Mouse (Mus musculus): ENCODE data around the gene Gm17364. TPM values are rescaled to one million over a fixed set of nuclear protein-coding genes. Genes with fewer than 3 reads are reported as not detected.
A peak's percentile ranks its signal among the peaks of the same experiment; 100 is the strongest.

Gene Gm17364
- polyA plus RNA-seq, 1 experiment from 2014 or later: not detected

GRCm38 (mm10) chr13:41250318-41250981 is 23.3 kb downstream of the Gm17364 start:
- no peaks in the 10 kb centered on the region for H3K36me3 ChIP-seq
- 1% methylated on average over 27 of the region's 27 CpGs for WGBS
- no peaks in the 10 kb centered on the region for H3K9me3 ChIP-seq
- H3K27me3 ChIP-seq (replicated peaks): no peaks in the 10 kb centered on the region
- peak overlapping the region; percentile 81 for H3K9ac ChIP-seq
- peak overlapping the region; percentile 80 for H3K4me3 ChIP-seq (replicated peaks)
- no peak; the same call in 1 of the 2 replicates for ATAC-seq
- H3K27ac ChIP-seq: peak overlapping the region; percentile 91
- H3K4me2 ChIP-seq (replicated peaks): peak overlapping the region; percentile 77
- peaks cover 7% of the 10 kb centered on the region; the same call in 1 of the 2 replicates for H3K4me1 ChIP-seq (replicated peaks)

GRCm38 (mm10) chr13:41249538-41250317 is 24.0 kb downstream of the Gm17364 start, which contains the start of gene Smim13:
Gene Smim13 (plus strand): TSS chr13:41249844.
- Histone ChIP-seq H3K9me3 (no peaks in the 10 kb centered on the region), H3K4me1 (replicated peaks) (peaks cover 7% of the 10 kb centered on the region; the same call in 1 of the 2 replicates), H3K27me3 (replicated peaks) (no peaks in the 10 kb centered on the region), H3K36me3 (no peaks in the 10 kb centered on the region), H3K4me2 (replicated peaks) (peak within 1 kb of the TSS; percentile 77), H3K9ac (peak within 1 kb of the TSS; percentile 81), H3K27ac (peak within 1 kb of the TSS; percentile 91), H3K4me3 (replicated peaks) (peak within 1 kb of the TSS; percentile 80)
- 1% methylated on average over 78 of the region's 78 CpGs for WGBS
- peak; percentile 96 for ATAC-seq

- no peaks in the 10 kb centered on the region for H3K27me3 ChIP-seq (replicated peaks)
- peak overlapping the region; percentile 80 for H3K4me3 ChIP-seq (replicated peaks)
- no peaks in the 10 kb centered on the region for H3K9me3 ChIP-seq
- 0 out of 2 replicates have a peak overlapping the region, but pooled peaks have one; percentile 48 for H3K27ac ChIP-seq
- peak; percentile 39 for ATAC-seq
- H3K36me3 ChIP-seq: no peaks in the 10 kb centered on the region
- WGBS: 43% methylated on average over 12 of the region's 12 CpGs
- peak overlapping the region; percentile 77 for H3K4me2 ChIP-seq (replicated peaks)
- peak overlapping the region; percentile 55 for H3K9ac ChIP-seq
- peaks cover 7% of the 10 kb centered on the region; the same call in 1 of the 2 replicates for H3K4me1 ChIP-seq (replicated peaks)
These were observed 24.8 kb downstream of the Gm17364 start for GRCm38 (mm10) chr13:41248751-41249520.

- H3K27me3 ChIP-seq (replicated peaks): no peaks in the 10 kb centered on the region
- no peaks in the 10 kb centered on the region for H3K4me1 ChIP-seq (replicated peaks)
- H3K36me3 ChIP-seq: no peaks in the 10 kb centered on the region
- H3K9me3 ChIP-seq: no peaks in the 10 kb centered on the region
- no peak overlapping the region for H3K4me3 ChIP-seq (replicated peaks)
- no peak for ATAC-seq
- 58% methylated on average over 6 of the region's 6 CpGs for WGBS
- H3K27ac ChIP-seq: no peak overlapping the region
- H3K9ac ChIP-seq: no peak overlapping the region
- no peak overlapping the region for H3K4me2 ChIP-seq (replicated peaks)
These were observed 29.4 kb downstream of the Gm17364 start for GRCm38 (mm10) chr13:41244306-41244830.

- Histone ChIP-seq H3K27me3 (replicated peaks) (no peaks in the 10 kb centered on the region), H3K4me3 (replicated peaks) (no peak overlapping the region), H3K36me3 (no peaks in the 10 kb centered on the region), H3K4me1 (replicated peaks) (no peaks in the 10 kb centered on the region), H3K9me3 (no peaks in the 10 kb centered on the region), H3K4me2 (replicated peaks) (no peak overlapping the region), H3K9ac (no peak overlapping the region), H3K27ac (no peak overlapping the region)
- WGBS: 56% methylated on average over 2 of the region's 2 CpGs
- no peak for ATAC-seq
These were observed 32.2 kb downstream of the Gm17364 start for GRCm38 (mm10) chr13:41241557-41241956.

GRCm38 (mm10) chr13:41238805-41239130 is 35.0 kb downstream of the Gm17364 start:
- no peak for ATAC-seq
- no peak overlapping the region for H3K4me2 ChIP-seq (replicated peaks)
- WGBS: 5% methylated on average over 5 of the region's 5 CpGs
- no peak overlapping the region for H3K4me3 ChIP-seq (replicated peaks)
- no peaks in the 10 kb centered on the region for H3K9me3 ChIP-seq
- no peaks in the 10 kb centered on the region for H3K4me1 ChIP-seq (replicated peaks)
- no peak overlapping the region for H3K27ac ChIP-seq
- H3K9ac ChIP-seq: no peak overlapping the region
- no peaks in the 10 kb centered on the region for H3K36me3 ChIP-seq
- no peaks in the 10 kb centered on the region for H3K27me3 ChIP-seq (replicated peaks)

- WGBS: 71% methylated on average over 10 of the region's 10 CpGs
- H3K9me3 ChIP-seq: no peaks in the 10 kb centered on the region
- no peak for ATAC-seq
- peak overlapping the region; percentile 56; the same call in 1 of the 2 replicates for H3K4me2 ChIP-seq (replicated peaks)
- no peak overlapping the region for H3K4me3 ChIP-seq (replicated peaks)
- H3K27me3 ChIP-seq (replicated peaks): no peaks in the 10 kb centered on the region
- H3K9ac ChIP-seq: no peak overlapping the region
- no peaks in the 10 kb centered on the region for H3K4me1 ChIP-seq (replicated peaks)
- H3K36me3 ChIP-seq: no peaks in the 10 kb centered on the region
- no peak overlapping the region for H3K27ac ChIP-seq
These were observed 35.6 kb downstream of the Gm17364 start for GRCm38 (mm10) chr13:41238035-41238804.

GRCm38 (mm10) chr13:41235845-41236741 is 37.7 kb downstream of the Gm17364 start:
- H3K4me3 ChIP-seq (replicated peaks): peak overlapping the region; percentile 36

GRCm38 (mm10) chr13:41235181-41235580 is 38.6 kb downstream of the Gm17364 start:
- H3K4me2 ChIP-seq (replicated peaks): no peak overlapping the region
- H3K27ac ChIP-seq: no peak overlapping the region
- H3K27me3 ChIP-seq (replicated peaks): no peaks in the 10 kb centered on the region
- no peak overlapping the region for H3K9ac ChIP-seq
- H3K4me3 ChIP-seq (replicated peaks): no peak overlapping the region
- no peaks in the 10 kb centered on the region for H3K9me3 ChIP-seq
- 83% methylated on average over 6 of the region's 6 CpGs for WGBS
- no peaks in the 10 kb centered on the region for H3K36me3 ChIP-seq
- ATAC-seq: no peak
- no peaks in the 10 kb centered on the region for H3K4me1 ChIP-seq (replicated peaks)

More at GRCm38 (mm10) chr13:41235845-41236741, 37.7 kb downstream of the Gm17364 start:
- H3K27me3 ChIP-seq (replicated peaks): no peaks in the 10 kb centered on the region
- no peaks in the 10 kb centered on the region for H3K4me1 ChIP-seq (replicated peaks)
- 51% methylated on average over 13 of the region's 13 CpGs for WGBS
- H3K9ac ChIP-seq: peak overlapping the region; percentile 37
- ATAC-seq: peak; percentile 81
- H3K4me2 ChIP-seq (replicated peaks): peak overlapping the region; percentile 56
- no peaks in the 10 kb centered on the region for H3K9me3 ChIP-seq
- H3K27ac ChIP-seq: peak overlapping the region; percentile 73
- H3K36me3 ChIP-seq: no peaks in the 10 kb centered on the region

- Histone ChIP-seq H3K27me3 (replicated peaks) (no peaks in the 10 kb centered on the region), H3K4me3 (replicated peaks) (no peak overlapping the region), H3K4me2 (replicated peaks) (no peak overlapping the region), H3K9ac (no peak overlapping the region), H3K4me1 (replicated peaks) (no peaks in the 10 kb centered on the region), H3K27ac (no peak overlapping the region), H3K36me3 (no peaks in the 10 kb centered on the region), H3K9me3 (no peaks in the 10 kb centered on the region)
- 88% methylated on average over 7 of the region's 7 CpGs for WGBS
- no peak for ATAC-seq
These were observed 40.5 kb downstream of the Gm17364 start for GRCm38 (mm10) chr13:41233241-41233640.

- Histone ChIP-seq H3K9me3 (no peaks in the 10 kb centered on the region), H3K4me2 (replicated peaks) (peak overlapping the region; percentile 28; the same call in 1 of the 2 replicates), H3K9ac (no peak overlapping the region), H3K27ac (no peak overlapping the region), H3K4me3 (replicated peaks) (no peak overlapping the region), H3K4me1 (replicated peaks) (no peaks in the 10 kb centered on the region), H3K36me3 (no peaks in the 10 kb centered on the region), H3K27me3 (replicated peaks) (no peaks in the 10 kb centered on the region)
- peak; percentile 80 for ATAC-seq
- WGBS: 72% methylated on average over 15 of the region's 15 CpGs
These were observed 41.6 kb downstream of the Gm17364 start for GRCm38 (mm10) chr13:41232209-41232608.
